Mouse (Mus musculus) lung, postnatal 0 days (tissue): ENCODE results near the gene Bard1.

Source experiments
- CTCF ChIP-seq: IDR thresholded peaks from 2 replicates; pipeline ENCODE4 v1.5.1; 2016; ENCODE audit warnings: antibody characterized with exemption, mild to moderate bottlenecking
- EP300 ChIP-seq: IDR thresholded peaks from 2 replicates; pipeline ENCODE4 v1.6.1; 2016; ENCODE audit warnings: antibody characterized with exemption, mild to moderate bottlenecking, control low read depth

DNA sequence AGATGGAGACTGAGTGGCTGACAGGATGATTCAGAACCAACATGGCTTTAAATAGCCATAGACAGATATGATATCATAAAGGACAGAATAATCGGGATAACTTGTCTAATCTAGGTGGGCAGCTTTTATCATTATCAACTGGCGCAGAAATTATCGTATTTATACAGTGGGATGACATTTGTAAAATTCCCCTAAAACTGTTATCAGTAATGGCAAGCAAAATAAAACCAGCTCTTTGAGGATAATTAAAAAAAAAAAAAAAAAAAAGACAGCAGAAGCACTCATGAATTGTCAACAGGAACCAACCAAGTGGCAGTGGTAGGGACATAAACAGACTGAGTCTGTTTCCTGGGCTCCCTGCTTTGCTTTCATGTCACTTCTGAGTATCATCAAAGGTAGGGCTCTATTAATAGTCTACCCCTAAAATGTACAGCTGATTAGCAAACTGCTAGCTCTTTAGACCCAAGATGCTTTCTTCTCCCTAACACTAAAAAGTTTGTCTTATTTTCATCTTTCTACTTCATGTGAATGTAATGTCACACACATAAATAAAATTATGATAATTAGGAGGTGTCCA, 34.1 kb downstream of the Bard1 start:
- TF ChIP-seq EP300: no peak
- no peak for TF ChIP-seq CTCF
